Mouse (Mus musculus) neural tube, embryonic 11.5 days (tissue): ENCODE measurements around the gene Apopt1. TPM values are rescaled to one million over a fixed set of nuclear protein-coding genes. Genes with fewer than 3 reads are reported as not detected.

Experiments used
- ATAC-seq: fragments of 200-750 bp; cut with Nextera tagmentation; 2 replicates; pipeline ENCODE4 v1.8.0; 2017; ENCODE audit warnings: moderate number of reproducible peaks, mild to moderate bottlenecking, moderate TSS enrichment, moderate library complexity; ENCODE audit not compliant: insufficient read depth, low FRiP score, low TSS enrichment
- DNase-seq: peaks from one replicate; pipeline ENCODE4 v3.0.0-alpha.2; 2015; ENCODE audit warnings: low spot score
- H3K27ac ChIP-seq: fragments of 300-500 bp; sonication (generic); 2 replicates; pipeline ENCODE4 v1.5.1; 2014; ENCODE audit warnings: low read depth, mild to moderate bottlenecking, low read length
- H3K27me3 ChIP-seq: fragments of 300-500 bp; sonication (generic); 2 replicates; pipeline ENCODE4 v1.6.1; 2014; ENCODE audit warnings: mild to moderate bottlenecking, low read length, mixed read lengths; ENCODE audit not compliant: control insufficient read depth, insufficient read depth
- H3K36me3 ChIP-seq: fragments of 300-500 bp; sonication (generic); 2 replicates; pipeline ENCODE4 v1.6.1; 2014; ENCODE audit warnings: mild to moderate bottlenecking, low read length, moderate library complexity, mixed read lengths; ENCODE audit not compliant: control insufficient read depth, insufficient read depth
- H3K4me1 ChIP-seq: fragments of 300-500 bp; sonication (generic); 2 replicates; pipeline ENCODE4 v1.6.1; 2014; ENCODE audit warnings: low read length, mixed read lengths; ENCODE audit not compliant: control insufficient read depth, insufficient read depth
- H3K4me2 ChIP-seq: fragments of 300-500 bp; sonication (generic); 2 replicates; pipeline ENCODE4 v1.6.1; 2014; ENCODE audit warnings: low read depth, mild to moderate bottlenecking, moderate library complexity
- H3K4me3 ChIP-seq: fragments of 300-500 bp; sonication (generic); 2 replicates; pipeline ENCODE4 v1.5.1; 2014; ENCODE audit warnings: low read depth, low read length
- H3K9ac ChIP-seq: fragments of 300-500 bp; sonication (generic); 2 replicates; pipeline ENCODE4 v1.6.1; 2014; ENCODE audit warnings: mild to moderate bottlenecking, low read length
- H3K9me3 ChIP-seq: fragments of 300-500 bp; sonication (generic); 2 replicates; pipeline ENCODE4 v1.6.1; 2016; ENCODE audit warnings: low read length; ENCODE audit not compliant: control insufficient read depth
- WGBS: fragments of 180-500 bp; shearing (Covaris S2); extraction: QIAGEN DNeasy Blood & Tissue Kit; methylation state at CpG from one replicate; pipeline ENCODE4 v1.1.7; 2014; 5-methylcytosine and 5-hydroxymethylcytosine counted together
- polyA plus RNA-seq: library from polyadenylated mRNA; unstranded; fragments of >200 nt; fragmentation: Nextera tagmentation; extraction: Ambion mirVana; gene quantifications from 2 replicates; pipeline ENCODE4 v1.2.1, GENCODE M21; 2014

Apopt1 gene
- polyA plus RNA-seq, 1 experiment from 2014 or later, result 53.4 TPM

GRCm38 (mm10) chr12:111670371-111670971, 42.6 kb upstream of the Apopt1 start:
- DNase-seq, result peak; percentile 46

DNA sequence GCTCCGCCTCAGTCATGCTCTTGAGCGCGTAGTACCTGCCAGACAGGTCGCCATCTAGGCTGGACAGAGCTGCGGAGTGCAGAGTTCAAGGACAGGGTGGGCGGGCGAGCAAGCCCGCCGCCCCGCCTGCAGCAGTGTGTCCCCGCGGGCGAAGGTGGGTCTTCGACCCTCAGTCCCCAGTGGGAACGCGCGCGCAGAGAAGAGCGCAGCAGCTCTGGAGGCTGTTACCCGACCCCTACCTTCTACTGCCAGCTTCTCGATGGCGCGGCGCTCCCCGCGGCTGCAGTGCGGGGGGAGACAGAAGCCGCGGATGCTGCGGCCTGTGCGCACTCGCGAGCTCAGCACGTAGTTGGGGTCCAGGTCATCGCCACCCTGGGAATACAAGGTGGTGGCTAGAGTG, 42.1 kb upstream of the Apopt1 start:
- peak overlapping the region; percentile 71 for H3K9ac ChIP-seq
- peak overlapping the region; percentile 88 for H3K4me2 ChIP-seq
- H3K36me3 ChIP-seq, result no peaks in the 10 kb centered on the region
- under 1% methylated on average over 35 of the region's 35 CpGs for WGBS
- peak overlapping the region; percentile 78 for H3K27ac ChIP-seq
- ATAC-seq (no peak), DNase-seq (peak; percentile 35)
- peaks cover 14% of the 10 kb centered on the region for H3K4me1 ChIP-seq
- H3K27me3 ChIP-seq, result peaks cover 6% of the 10 kb centered on the region
- peak overlapping the region; percentile 83 for H3K4me3 ChIP-seq
- H3K9me3 ChIP-seq, result no peaks in the 10 kb centered on the region

More at GRCm38 (mm10) chr12:111670371-111670971, 42.6 kb upstream of the Apopt1 start:
- WGBS, result 5% methylated on average over 21 of the region's 29 CpGs
- peak overlapping the region; percentile 71 for H3K9ac ChIP-seq
- H3K9me3 ChIP-seq, result no peaks in the 10 kb centered on the region
- H3K4me3 ChIP-seq, result peak overlapping the region; percentile 83
- ATAC-seq, result no peak
- peak overlapping the region; percentile 29; the same call in 1 of the 2 replicates for H3K27ac ChIP-seq
- H3K36me3 ChIP-seq, result no peaks in the 10 kb centered on the region
- peaks cover 6% of the 10 kb centered on the region for H3K27me3 ChIP-seq
- H3K4me2 ChIP-seq, result peak overlapping the region; percentile 88
- peaks cover 14% of the 10 kb centered on the region for H3K4me1 ChIP-seq

DNA sequence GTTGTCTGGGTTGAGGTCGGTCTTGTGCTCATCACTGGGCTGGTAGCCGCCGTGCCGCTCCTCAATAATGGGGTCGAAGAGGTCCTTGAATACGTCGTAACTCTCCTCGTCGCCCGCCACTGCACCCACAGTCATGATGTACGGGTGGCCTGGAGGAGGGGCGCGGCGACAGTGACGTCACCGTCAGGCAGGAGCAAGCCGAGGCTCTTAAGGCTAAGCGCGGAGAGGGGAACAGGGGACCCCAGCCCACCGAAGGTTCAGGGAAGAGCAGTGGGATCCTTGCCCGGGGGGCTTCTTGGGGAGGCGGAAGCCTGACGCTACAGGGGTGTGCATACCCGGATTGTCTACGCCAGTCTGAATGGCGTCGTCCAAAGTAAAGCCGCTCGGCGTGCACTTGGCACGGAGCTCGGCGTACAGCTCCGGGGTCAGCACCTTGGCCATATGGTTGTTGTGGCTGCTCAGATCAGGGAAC, 41.6 kb upstream of the Apopt1 start:
- Histone ChIP-seq H3K4me2 (peak overlapping the region; percentile 88), H3K4me1 (peaks cover 14% of the 10 kb centered on the region), H3K27ac (peak overlapping the region; percentile 78), H3K36me3 (no peaks in the 10 kb centered on the region), H3K4me3 (peak overlapping the region; percentile 83), H3K27me3 (peaks cover 6% of the 10 kb centered on the region), H3K9me3 (no peaks in the 10 kb centered on the region), H3K9ac (peak overlapping the region; percentile 71)
- ATAC-seq (peak; percentile 36), DNase-seq (peak; percentile 75)
- under 1% methylated on average over 34 of the region's 34 CpGs for WGBS

- Histone ChIP-seq H3K9ac (peak within 1 kb of the TSS; percentile 71), H3K4me1 (peaks cover 18% of the 10 kb centered on the region), H3K4me3 (peak within 1 kb of the TSS; percentile 83), H3K9me3 (no peaks in the 10 kb centered on the region), H3K4me2 (peak within 1 kb of the TSS; percentile 88), H3K27me3 (peaks cover 6% of the 10 kb centered on the region), H3K36me3 (no peaks in the 10 kb centered on the region), H3K27ac (peak within 1 kb of the TSS; percentile 78)
- WGBS, result 0% methylated on average over 31 of the region's 31 CpGs
- peak; percentile 84 for ATAC-seq
- peak; percentile 92 for DNase-seq
These were observed 40.9 kb upstream of the Apopt1 start, which contains the start of gene Ckb for GRCm38 (mm10) chr12:111672176-111672575. Gene Ckb, minus strand, starts transcription at chr12:111672338.

DNA sequence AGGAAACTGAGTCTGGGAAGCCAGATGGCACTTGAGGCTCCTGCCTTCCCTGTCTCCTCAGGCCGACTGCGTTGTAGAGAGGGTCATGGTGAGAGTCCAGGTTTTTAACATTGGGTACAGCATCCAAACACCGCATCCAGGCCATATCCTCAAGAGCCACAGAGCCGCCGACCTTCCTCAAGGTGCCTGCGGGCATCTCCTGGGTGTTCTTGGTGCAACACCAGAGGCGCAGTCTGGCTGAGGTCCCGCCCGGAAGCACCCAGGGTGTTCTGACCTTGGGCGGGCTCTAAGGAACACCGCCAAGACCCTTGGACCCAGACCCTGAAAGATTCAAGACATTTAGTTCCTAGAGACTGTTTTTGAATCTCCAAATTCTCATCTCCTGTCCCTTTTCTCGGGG, 40.5 kb upstream of the Apopt1 start:
- Histone ChIP-seq H3K4me1 (peaks cover 22% of the 10 kb centered on the region), H3K4me3 (peak overlapping the region; percentile 83), H3K27me3 (peaks cover 6% of the 10 kb centered on the region), H3K4me2 (peak overlapping the region; percentile 88), H3K9ac (peak overlapping the region; percentile 66), H3K9me3 (no peaks in the 10 kb centered on the region), H3K27ac (peak overlapping the region; percentile 78), H3K36me3 (no peaks in the 10 kb centered on the region)
- DNase-seq (no peak), ATAC-seq (no peak)
- 8% methylated on average over 12 of the region's 12 CpGs for WGBS

- Histone ChIP-seq H3K9me3 (no peaks in the 10 kb centered on the region), H3K4me3 (no peak overlapping the region), H3K4me1 (peaks cover 26% of the 10 kb centered on the region), H3K4me2 (no peak overlapping the region), H3K27ac (no peak overlapping the region), H3K27me3 (peaks cover 6% of the 10 kb centered on the region), H3K36me3 (no peaks in the 10 kb centered on the region), H3K9ac (no peak overlapping the region)
- no peak for ATAC-seq
- 82% methylated on average over 2 of the region's 2 CpGs for WGBS
- no peak for DNase-seq
These were observed 38.1 kb upstream of the Apopt1 start for GRCm38 (mm10) chr12:111674850-111675486.

DNA sequence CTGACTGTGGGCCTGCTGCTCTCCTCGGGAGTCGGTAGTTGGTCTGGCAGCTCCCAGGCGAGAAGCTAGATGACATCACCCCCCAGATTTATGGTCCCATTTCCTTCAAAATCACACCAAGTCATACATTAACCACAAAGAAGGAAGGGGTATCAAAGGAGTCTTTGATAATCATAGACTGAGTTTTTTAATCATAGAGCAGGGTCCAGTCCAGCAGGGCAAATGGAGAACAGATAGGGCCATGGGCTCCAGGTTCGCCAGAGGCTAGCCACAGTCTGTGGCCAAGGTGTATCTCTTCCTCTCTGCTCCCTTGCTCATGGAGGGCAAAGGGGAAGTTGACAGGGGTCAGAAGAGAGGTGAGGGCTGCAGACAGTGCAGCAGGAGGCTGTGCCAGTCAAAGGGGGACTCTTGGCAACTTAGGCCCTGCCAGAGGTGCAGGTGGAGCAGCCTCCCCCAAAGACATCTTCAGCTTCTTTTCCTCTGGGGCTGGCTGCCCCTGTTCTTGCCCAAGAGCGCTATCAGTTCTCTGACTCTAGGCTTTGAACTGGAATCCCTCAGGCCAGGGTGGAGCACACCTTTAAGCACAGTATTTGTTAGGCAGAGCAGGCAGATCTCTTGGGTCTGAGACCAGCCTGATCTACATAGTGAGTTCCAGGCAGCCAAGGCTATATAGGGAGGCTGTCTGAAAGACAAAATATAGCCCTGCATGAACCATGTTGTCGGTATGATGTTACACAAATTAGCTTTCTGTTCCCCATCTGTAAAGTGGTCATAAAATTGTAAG, 37.1 kb upstream of the Apopt1 start:
- H3K27me3 ChIP-seq, result peaks cover 6% of the 10 kb centered on the region
- H3K9me3 ChIP-seq, result no peaks in the 10 kb centered on the region
- no peak overlapping the region for H3K4me3 ChIP-seq
- no peak overlapping the region for H3K4me2 ChIP-seq
- WGBS, result 74% methylated on average over 6 of the region's 6 CpGs
- no peak overlapping the region for H3K27ac ChIP-seq
- DNase-seq, result no peak
- ATAC-seq, result no peak
- H3K4me1 ChIP-seq, result peaks cover 21% of the 10 kb centered on the region
- H3K9ac ChIP-seq, result no peak overlapping the region
- H3K36me3 ChIP-seq, result no peaks in the 10 kb centered on the region

- WGBS, result 14% methylated on average over 5 of the region's 5 CpGs
- ATAC-seq, result no peak; the same call in 1 of the 2 replicates
- peak overlapping the region; percentile 93 for H3K4me2 ChIP-seq
- peaks cover 20% of the 10 kb centered on the region for H3K4me1 ChIP-seq
- H3K27ac ChIP-seq, result peak overlapping the region; percentile 90
- no peaks in the 10 kb centered on the region for H3K9me3 ChIP-seq
- no peak for DNase-seq
- peak overlapping the region; percentile 93 for H3K4me3 ChIP-seq
- H3K9ac ChIP-seq, result peak overlapping the region; percentile 78
- peaks cover 6% of the 10 kb centered on the region for H3K27me3 ChIP-seq
- peaks cover under 1% of the 10 kb centered on the region; the same call in 1 of the 2 replicates for H3K36me3 ChIP-seq
These were observed 35.6 kb upstream of the Apopt1 start for GRCm38 (mm10) chr12:111677421-111677820.
